Mouse (Mus musculus) ES-E14 (cell line): ENCODE results near the gene Naa20.

Source experiments
- CHD2 ChIP-seq: IDR thresholded peaks from 2 replicates; pipeline ENCODE4 v1.6.1; 2014; ENCODE audit warnings: mild to moderate bottlenecking, low read depth, low read length, inconsistent platforms
- HCFC1 ChIP-seq: IDR thresholded peaks from 2 replicates; pipeline ENCODE4 v1.6.1; 2012; ENCODE audit warnings: low read length, inconsistent platforms, borderline replicate concordance; ENCODE audit not compliant: insufficient read depth
- MAFK ChIP-seq: IDR thresholded peaks from 2 replicates; pipeline ENCODE4 v1.6.1; 2014; ENCODE audit warnings: mild to moderate bottlenecking, low read depth, low read length, inconsistent platforms; ENCODE audit not compliant: insufficient read depth
- ZC3H11A ChIP-seq: IDR thresholded peaks from 2 replicates; pipeline ENCODE4 v1.6.1; 2012; ENCODE audit warnings: low read depth, mild to moderate bottlenecking, inconsistent platforms, low read length, borderline replicate concordance
- ZNF384 ChIP-seq: IDR thresholded peaks from 2 replicates; pipeline ENCODE4 v1.6.1; 2012; ENCODE audit warnings: low read depth, low read length, inconsistent platforms

- no peak for TF ChIP-seq HCFC1
- TF ChIP-seq MAFK: no peak
- no peak for TF ChIP-seq ZC3H11A
- TF ChIP-seq CHD2: no peak
- no peak for TF ChIP-seq ZNF384
Observed at GRCm38 (mm10) chr2:145873953-145874352, 27.9 kb upstream of the Naa20 start.
